Comparison of ENCODE assay signal across 9 mouse cellular contexts in the genomic region with DNA sequence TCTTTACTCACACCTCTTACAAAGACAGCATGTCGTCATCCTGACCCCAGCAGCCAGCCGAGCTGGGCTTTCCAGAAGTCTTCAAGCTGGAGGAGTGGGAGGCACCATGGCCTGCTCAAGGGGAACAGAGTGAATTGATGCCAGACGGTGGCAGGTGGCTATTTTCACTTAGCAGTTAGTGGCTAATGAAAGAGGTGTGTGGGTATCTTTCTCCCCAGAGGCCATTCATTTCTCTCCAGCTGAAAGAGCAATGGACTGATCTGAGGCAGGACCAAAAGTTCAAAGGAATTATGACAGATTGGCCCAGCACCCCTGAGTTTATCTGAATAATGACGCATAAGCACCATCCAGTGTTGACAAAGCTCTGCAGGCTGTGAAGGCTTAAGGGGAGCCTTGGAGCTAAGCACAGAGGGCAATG.
DNase-seq lines count a peak whose midpoint lies in the region.
"Had no signal": no experiment of that assay in that cellular context is flagged by ENCODE, and none has a peak within 500 bp of the region (broad histone marks: within the 10 kb centered on the region; RNA-seq: fewer than 3 reads in every experiment).

No protein-coding gene starts in this region.

- peak; percentile 87 for DNase-seq in heart, adult 11 months
- no peak for DNase-seq in heart, adult 9 months (ENCODE audit: low spot score in 2 of 2)
- DNase-seq in kidney, postnatal 4 days, result peak; percentile 25 to 49
- no peak for DNase-seq in kidney, postnatal 36 days
- peak; percentile 57 for DNase-seq in forelimb bud, embryonic 11.5 days (ENCODE audit: low read depth, low spot score)
- DNase-seq in lung, postnatal 25 days (ENCODE audit: low spot score), result peak; percentile 46
- DNase-seq in thymus, postnatal 0 days (ENCODE audit: low spot score), result no peak
- no peak for DNase-seq in urinary bladder, adult 2 months (ENCODE audit: low spot score)
- DNase-seq: thymus, postnatal 36 days had no signal

Comparison
In these comparisons a context has a peak if more than half of its experiments do, and no peak if none do; other contexts are left out.
1. DNase-seq: peak in heart, adult 11 months (single experiment), kidney, postnatal 4 days (2 of 2), forelimb bud, embryonic 11.5 days (single experiment) and lung, postnatal 25 days (single experiment); none in heart, adult 9 months (0 of 2), kidney, postnatal 36 days (0 of 2), thymus, postnatal 0 days (single experiment) and urinary bladder, adult 2 months (single experiment).